Mouse (Mus musculus): Measurements from ENCODE around the gene Tpi1. TPM values are rescaled to one million over a fixed set of nuclear protein-coding genes. Genes with fewer than 3 reads are reported as not detected.

The Tpi1 gene
- polyA plus RNA-seq, 1 experiment from 2014 or later = 680 TPM

- peak within 1 kb of the TSS; percentile 87 for H3K27ac ChIP-seq (ENCODE audit: low read length)
- peaks cover 24% of the 10 kb centered on the region for H3K27me3 ChIP-seq (ENCODE audit: control insufficient read depth, insufficient read depth, low read depth, low read length)
- H3K4me3 ChIP-seq (ENCODE audit: low read length) = peak within 1 kb of the TSS; percentile 79
- no peaks in the 10 kb centered on the region for H3K9me3 ChIP-seq (ENCODE audit: control insufficient read depth, low read length)
- H3K4me1 ChIP-seq (replicated peaks; ENCODE audit: control insufficient read depth, insufficient read depth, low read length) = peaks cover 13% of the 10 kb centered on the region
- under 1% methylated on average over 62 of the region's 86 CpGs for WGBS
- H3K4me2 ChIP-seq (ENCODE audit: low read depth, low read length) = peak within 1 kb of the TSS; percentile 97
- ATAC-seq (ENCODE audit: low read depth) = peak; percentile 87
- peak within 1 kb of the TSS; percentile 89 for H3K9ac ChIP-seq (ENCODE audit: low read length)
- no peaks in the 10 kb centered on the region for H3K36me3 ChIP-seq (ENCODE audit: control insufficient read depth, insufficient read depth, low read length)
Observed at GRCm38 (mm10) chr6:124856916-124857839, 43.1 kb upstream of the Tpi1 start, which contains the start of gene P3h3. TSS of gene P3h3 (minus strand) at chr6:124857752.

- Histone ChIP-seq H3K9ac (ENCODE audit: low read length) (peak overlapping the region; percentile 38; the same call in 1 of the 2 replicates), H3K36me3 (ENCODE audit: control insufficient read depth, insufficient read depth, low read length) (no peaks in the 10 kb centered on the region), H3K4me1 (replicated peaks; ENCODE audit: control insufficient read depth, insufficient read depth, low read length) (peaks cover 13% of the 10 kb centered on the region), H3K27me3 (ENCODE audit: control insufficient read depth, insufficient read depth, low read depth, low read length) (peaks cover 19% of the 10 kb centered on the region), H3K4me3 (ENCODE audit: low read length) (peak overlapping the region; percentile 79), H3K27ac (ENCODE audit: low read length) (no peak overlapping the region), H3K9me3 (ENCODE audit: control insufficient read depth, low read length) (no peaks in the 10 kb centered on the region), H3K4me2 (ENCODE audit: low read depth, low read length) (peak overlapping the region; percentile 97)
- WGBS = 6% methylated on average over 14 of the region's 14 CpGs
- ATAC-seq (ENCODE audit: low read depth) = no peak
Observed at GRCm38 (mm10) chr6:124856321-124856720, 42.2 kb upstream of the Tpi1 start.

DNA sequence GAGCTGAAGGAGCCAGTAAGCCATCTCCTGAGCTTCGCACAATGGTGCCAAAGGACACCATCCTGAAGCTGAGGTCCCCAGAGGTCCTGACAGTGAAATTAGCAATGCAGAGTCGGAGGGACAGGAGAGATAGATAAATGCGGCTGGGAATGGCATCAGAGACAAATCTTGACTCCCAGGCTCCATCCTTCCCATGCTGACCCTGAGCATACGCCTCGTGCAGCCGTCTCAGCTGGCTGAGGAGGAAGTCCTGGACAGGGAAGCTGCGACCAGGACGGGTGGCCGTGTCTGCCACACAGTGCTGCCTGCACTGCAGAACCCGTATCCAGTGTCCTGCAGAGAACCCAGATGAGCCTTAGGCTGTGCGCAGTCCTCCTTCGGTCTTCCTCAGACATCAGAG is 40.6 kb upstream of the Tpi1 start:
- peaks cover 13% of the 10 kb centered on the region for H3K4me1 ChIP-seq (replicated peaks; ENCODE audit: control insufficient read depth, insufficient read depth, low read length)
- 69% methylated on average over 12 of the region's 12 CpGs for WGBS
- no peak for ATAC-seq (ENCODE audit: low read depth)
- peaks cover 14% of the 10 kb centered on the region for H3K27me3 ChIP-seq (ENCODE audit: control insufficient read depth, insufficient read depth, low read depth, low read length)
- no peak overlapping the region for H3K27ac ChIP-seq (ENCODE audit: low read length)
- no peak overlapping the region for H3K4me3 ChIP-seq (ENCODE audit: low read length)
- H3K36me3 ChIP-seq (ENCODE audit: control insufficient read depth, insufficient read depth, low read length) = no peaks in the 10 kb centered on the region
- H3K4me2 ChIP-seq (ENCODE audit: low read depth, low read length) = no peak overlapping the region
- H3K9me3 ChIP-seq (ENCODE audit: control insufficient read depth, low read length) = no peaks in the 10 kb centered on the region
- H3K9ac ChIP-seq (ENCODE audit: low read length) = no peak overlapping the region

GRCm38 (mm10) chr6:124850535-124850934 is 36.4 kb upstream of the Tpi1 start:
- Histone ChIP-seq H3K9me3 (ENCODE audit: control insufficient read depth, low read length) (no peaks in the 10 kb centered on the region), H3K4me1 (replicated peaks; ENCODE audit: control insufficient read depth, insufficient read depth, low read length) (peaks cover 2% of the 10 kb centered on the region; the same call in 1 of the 2 replicates), H3K9ac (ENCODE audit: low read length) (no peak overlapping the region), H3K4me3 (ENCODE audit: low read length) (no peak overlapping the region), H3K4me2 (ENCODE audit: low read depth, low read length) (no peak overlapping the region), H3K27ac (ENCODE audit: low read length) (no peak overlapping the region), H3K27me3 (ENCODE audit: control insufficient read depth, insufficient read depth, low read depth, low read length) (no peaks in the 10 kb centered on the region), H3K36me3 (ENCODE audit: control insufficient read depth, insufficient read depth, low read length) (no peaks in the 10 kb centered on the region; the same call in 1 of the 2 replicates)
- 51% methylated on average over 8 of the region's 8 CpGs for WGBS
- no peak for ATAC-seq (ENCODE audit: low read depth)

- H3K36me3 ChIP-seq (ENCODE audit: control insufficient read depth, insufficient read depth, low read length) = no peaks in the 10 kb centered on the region; the same call in 1 of the 2 replicates
- H3K4me3 ChIP-seq (ENCODE audit: low read length) = no peak overlapping the region
- no peaks in the 10 kb centered on the region for H3K9me3 ChIP-seq (ENCODE audit: control insufficient read depth, low read length)
- 11% methylated on average over 9 of the region's 9 CpGs for WGBS
- ATAC-seq (ENCODE audit: low read depth) = peak; percentile 88
- peaks cover 2% of the 10 kb centered on the region; the same call in 1 of the 2 replicates for H3K4me1 ChIP-seq (replicated peaks; ENCODE audit: control insufficient read depth, insufficient read depth, low read length)
- no peak overlapping the region for H3K4me2 ChIP-seq (ENCODE audit: low read depth, low read length)
- H3K27me3 ChIP-seq (ENCODE audit: control insufficient read depth, insufficient read depth, low read depth, low read length) = no peaks in the 10 kb centered on the region
- no peak overlapping the region for H3K9ac ChIP-seq (ENCODE audit: low read length)
- H3K27ac ChIP-seq (ENCODE audit: low read length) = no peak overlapping the region
Observed at GRCm38 (mm10) chr6:124847305-124847704, 33.2 kb upstream of the Tpi1 start.

- H3K9ac ChIP-seq (ENCODE audit: low read length) = no peak within 1 kb of the TSS
- H3K4me1 ChIP-seq (replicated peaks; ENCODE audit: control insufficient read depth, insufficient read depth, low read length) = peaks cover 21% of the 10 kb centered on the region
- H3K36me3 ChIP-seq (ENCODE audit: control insufficient read depth, insufficient read depth, low read length) = no peaks in the 10 kb centered on the region; the same call in 1 of the 2 replicates
- H3K27ac ChIP-seq (ENCODE audit: low read length) = no peak within 1 kb of the TSS
- 26% methylated on average over 15 of the region's 15 CpGs for WGBS
- no peaks in the 10 kb centered on the region for H3K9me3 ChIP-seq (ENCODE audit: control insufficient read depth, low read length)
- no peak within 1 kb of the TSS for H3K4me2 ChIP-seq (ENCODE audit: low read depth, low read length)
- H3K4me3 ChIP-seq (ENCODE audit: low read length) = no peak within 1 kb of the TSS
- no peak for ATAC-seq (ENCODE audit: low read depth)
- no peaks in the 10 kb centered on the region for H3K27me3 ChIP-seq (ENCODE audit: control insufficient read depth, insufficient read depth, low read depth, low read length)
Observed at GRCm38 (mm10) chr6:124840241-124841167, 26.4 kb upstream of the Tpi1 start, which contains the start of gene Gnb3. TSS of gene Gnb3 (minus strand) at chr6:124840275.

DNA sequence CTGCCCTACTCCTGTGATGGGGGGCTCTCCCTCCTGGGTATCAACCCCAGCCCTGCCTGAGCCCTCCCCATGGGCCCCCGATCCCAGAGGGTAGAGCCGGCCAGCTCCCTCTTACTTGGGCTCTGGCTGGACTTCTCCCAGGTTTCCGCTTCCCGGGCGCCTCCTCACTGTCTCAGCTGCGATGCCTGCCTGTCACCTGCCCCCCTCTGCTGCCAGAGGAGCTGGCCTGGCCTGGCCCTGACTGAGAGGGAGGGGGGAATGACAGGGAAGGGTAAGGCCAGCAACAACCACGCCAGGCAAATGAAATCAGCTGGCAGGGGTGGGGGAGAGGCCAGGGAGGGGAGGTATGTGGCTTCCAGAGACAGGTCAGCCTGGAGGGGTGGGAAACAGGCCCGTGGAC is 25.7 kb upstream of the Tpi1 start:
- Histone ChIP-seq H3K27ac (ENCODE audit: low read length) (no peak overlapping the region), H3K4me2 (ENCODE audit: low read depth, low read length) (no peak overlapping the region), H3K27me3 (ENCODE audit: control insufficient read depth, insufficient read depth, low read depth, low read length) (no peaks in the 10 kb centered on the region), H3K9me3 (ENCODE audit: control insufficient read depth, low read length) (no peaks in the 10 kb centered on the region), H3K9ac (ENCODE audit: low read length) (no peak overlapping the region), H3K4me1 (replicated peaks; ENCODE audit: control insufficient read depth, insufficient read depth, low read length) (peaks cover 21% of the 10 kb centered on the region), H3K36me3 (ENCODE audit: control insufficient read depth, insufficient read depth, low read length) (no peaks in the 10 kb centered on the region), H3K4me3 (ENCODE audit: low read length) (no peak overlapping the region)
- no peak for ATAC-seq (ENCODE audit: low read depth)
- WGBS = 7% methylated on average over 8 of the region's 8 CpGs

GRCm38 (mm10) chr6:124836411-124836810 is 22.3 kb upstream of the Tpi1 start:
- 49% methylated on average over 7 of the region's 7 CpGs for WGBS
- H3K4me1 ChIP-seq (replicated peaks; ENCODE audit: control insufficient read depth, insufficient read depth, low read length) = peaks cover 21% of the 10 kb centered on the region
- H3K27ac ChIP-seq (ENCODE audit: low read length) = no peak overlapping the region

DNA sequence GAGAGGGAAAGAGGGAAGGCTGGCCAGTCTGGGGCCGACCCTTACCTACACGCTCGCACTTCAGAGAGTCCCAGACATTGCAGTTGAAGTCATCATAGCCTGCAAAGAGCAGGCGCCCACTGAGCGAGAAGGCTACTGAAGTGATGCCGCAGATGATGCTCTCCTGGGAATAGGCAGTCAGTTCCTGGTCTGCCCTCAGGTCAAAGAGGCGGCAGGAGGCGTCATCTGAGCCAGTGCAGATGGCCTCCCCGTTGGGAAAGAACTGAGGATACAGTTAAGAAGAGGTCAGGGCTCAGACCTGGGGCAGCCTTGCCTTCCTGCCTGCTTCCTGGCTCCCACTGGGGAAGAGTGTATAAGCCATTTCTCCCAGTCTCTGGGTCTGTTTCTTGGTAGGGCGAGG is 21.4 kb upstream of the Tpi1 start:
- 60% methylated on average over 10 of the region's 10 CpGs for WGBS
- H3K4me3 ChIP-seq (ENCODE audit: low read length) = no peak overlapping the region
- no peaks in the 10 kb centered on the region for H3K27me3 ChIP-seq (ENCODE audit: control insufficient read depth, insufficient read depth, low read depth, low read length)
- no peak overlapping the region for H3K27ac ChIP-seq (ENCODE audit: low read length)
- peaks cover 28% of the 10 kb centered on the region for H3K4me1 ChIP-seq (replicated peaks; ENCODE audit: control insufficient read depth, insufficient read depth, low read length)
- H3K9me3 ChIP-seq (ENCODE audit: control insufficient read depth, low read length) = no peaks in the 10 kb centered on the region
- no peak overlapping the region for H3K9ac ChIP-seq (ENCODE audit: low read length)
- H3K4me2 ChIP-seq (ENCODE audit: low read depth, low read length) = no peak overlapping the region
- ATAC-seq (ENCODE audit: low read depth) = no peak
- peaks cover 18% of the 10 kb centered on the region for H3K36me3 ChIP-seq (ENCODE audit: control insufficient read depth, insufficient read depth, low read length)

More at GRCm38 (mm10) chr6:124836411-124836810, 22.3 kb upstream of the Tpi1 start:
- H3K27me3 ChIP-seq (ENCODE audit: control insufficient read depth, insufficient read depth, low read depth, low read length) = no peaks in the 10 kb centered on the region
- H3K4me2 ChIP-seq (ENCODE audit: low read depth, low read length) = no peak overlapping the region
- no peaks in the 10 kb centered on the region for H3K9me3 ChIP-seq (ENCODE audit: control insufficient read depth, low read length)
- no peak overlapping the region for H3K4me3 ChIP-seq (ENCODE audit: low read length)
- H3K36me3 ChIP-seq (ENCODE audit: control insufficient read depth, insufficient read depth, low read length) = peaks cover 18% of the 10 kb centered on the region
- peak; percentile 51 for ATAC-seq (ENCODE audit: low read depth)
- H3K9ac ChIP-seq (ENCODE audit: low read length) = no peak overlapping the region

Data from lung, embryonic 16.5 days (tissue).